Mouse (Mus musculus) left cerebral cortex, adult 11 months (tissue): ENCODE results near the gene Pde10a.

Experiments
- DNase-seq: peaks from one replicate; pipeline ENCODE4 v3.0.0; 2022; ENCODE audit warnings: low spot score

Gene Pde10a

GRCm38 (mm10) chr17:8525971-8526740, 984 bp downstream of the Pde10a start:
- no peak for DNase-seq

- DNase-seq, result no peak
These were observed 1.7 kb downstream of the Pde10a start for GRCm38 (mm10) chr17:8526815-8527261.

GRCm38 (mm10) chr17:8528641-8529040, 3.5 kb downstream of the Pde10a start:
- DNase-seq, result no peak

- DNase-seq, result no peak
These were observed 7.4 kb downstream of the Pde10a start for GRCm38 (mm10) chr17:8532609-8533008.

- no peak for DNase-seq
These were observed 8.7 kb downstream of the Pde10a start for GRCm38 (mm10) chr17:8533828-8534227.

- no peak for DNase-seq
These were observed 11.3 kb downstream of the Pde10a start for GRCm38 (mm10) chr17:8536522-8536921.

GRCm38 (mm10) chr17:8538102-8538501, 12.9 kb downstream of the Pde10a start:
- DNase-seq, result no peak

GRCm38 (mm10) chr17:8541974-8542538, 16.9 kb downstream of the Pde10a start:
- no peak for DNase-seq

GRCm38 (mm10) chr17:8546366-8546765, 21.2 kb downstream of the Pde10a start:
- DNase-seq, result no peak

- DNase-seq, result no peak
These were observed 23.6 kb downstream of the Pde10a start for GRCm38 (mm10) chr17:8548733-8549132.

GRCm38 (mm10) chr17:8551641-8552040, 26.5 kb downstream of the Pde10a start:
- DNase-seq, result no peak

GRCm38 (mm10) chr17:8552346-8553035, 27.3 kb downstream of the Pde10a start:
- no peak for DNase-seq

- no peak for DNase-seq
These were observed 28.4 kb downstream of the Pde10a start for GRCm38 (mm10) chr17:8553601-8554000.

- DNase-seq, result no peak
These were observed 29.0 kb downstream of the Pde10a start for GRCm38 (mm10) chr17:8554219-8554618.

GRCm38 (mm10) chr17:8555785-8556184, 30.6 kb downstream of the Pde10a start:
- DNase-seq, result no peak

- no peak for DNase-seq
These were observed 31.1 kb downstream of the Pde10a start for GRCm38 (mm10) chr17:8556223-8556622.

- no peak for DNase-seq
These were observed 32.8 kb downstream of the Pde10a start for GRCm38 (mm10) chr17:8557926-8558325.

- DNase-seq, result no peak
These were observed 37.1 kb downstream of the Pde10a start for GRCm38 (mm10) chr17:8562101-8562885.

GRCm38 (mm10) chr17:8562886-8563280, 37.7 kb downstream of the Pde10a start:
- no peak for DNase-seq

GRCm38 (mm10) chr17:8566850-8567249, 41.7 kb downstream of the Pde10a start, which contains the start of gene Gm17087:
TSS of gene Gm17087 (minus strand) at chr17:8566950.
- no peak for DNase-seq

GRCm38 (mm10) chr17:8573542-8574260, 48.5 kb downstream of the Pde10a start:
- no peak for DNase-seq

- DNase-seq, result peak; percentile 33
These were observed 55.2 kb downstream of the Pde10a start for GRCm38 (mm10) chr17:8580360-8580759.
